Mouse (Mus musculus) stomach, postnatal 0 days (tissue): ENCODE data around the gene Mok.

ENCODE experiments used
- CTCF ChIP-seq: IDR thresholded peaks from 2 replicates; pipeline ENCODE4 v1.5.1; 2016; ENCODE audit warnings: antibody characterized with exemption, low read depth, mild to moderate bottlenecking, moderate library complexity
- EP300 ChIP-seq: optimal IDR thresholded peaks from 2 replicates; pipeline ENCODE3; 2016; ENCODE audit warnings: antibody characterized with exemption

DNA sequence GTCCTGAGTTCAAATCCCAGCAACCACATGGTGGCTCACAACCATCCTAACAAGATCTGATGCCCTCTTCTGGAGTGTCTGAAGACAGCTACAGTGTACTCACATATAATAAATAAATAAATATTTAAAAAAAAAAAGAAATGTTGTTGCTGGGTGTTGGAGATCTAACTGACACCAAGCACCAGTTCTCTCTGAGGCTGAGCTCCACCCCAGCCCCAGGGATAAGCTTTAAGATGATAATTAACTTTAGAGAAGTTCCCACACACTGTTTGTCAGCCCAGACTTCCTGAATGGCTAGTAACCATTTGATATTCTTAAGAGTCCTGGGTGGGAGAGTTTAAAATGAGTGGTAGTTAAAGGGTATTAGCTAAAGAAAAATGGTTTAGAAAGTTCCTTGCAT lies 19.6 kb upstream of the Mok start:
- no peak for TF ChIP-seq CTCF
- no peak for TF ChIP-seq EP300
